Comparison of ENCODE assay signal across 12 mouse cellular contexts in genomic region chr8:49696709-49697108, GRCm38 (mm10).
"Had no signal": no experiment of that assay in that cellular context is flagged by ENCODE, and none has a peak within 500 bp of the region (broad histone marks: within the 10 kb centered on the region; RNA-seq: fewer than 3 reads in every experiment).

No protein-coding gene starts in this region.

- H3K27ac ChIP-seq: limb, embryonic 10.5 days; liver, embryonic 13.5 days; lung, embryonic 15.5 days; midbrain, embryonic 13.5 days; neural tube, embryonic 15.5 days; stomach, postnatal 0 days had no signal

- H3K27me3 ChIP-seq: liver, embryonic 13.5 days; lung, embryonic 15.5 days; midbrain, embryonic 13.5 days; neural tube, embryonic 15.5 days had no signal

- H3K4me3 ChIP-seq: limb, embryonic 10.5 days; liver, embryonic 13.5 days; lung, embryonic 15.5 days; midbrain, embryonic 13.5 days; neural tube, embryonic 15.5 days had no signal

- DNase-seq: kidney, adult 18-20 months; liver, embryonic 13.5 days; liver, postnatal 0 days; lung, postnatal 14 days; right cerebral cortex, adult 18-20 months; right cerebral cortex, postnatal 25 days; thymus, postnatal 4 days had no signal

- H3K4me1 ChIP-seq: liver, embryonic 13.5 days; lung, embryonic 15.5 days; midbrain, embryonic 13.5 days; neural tube, embryonic 15.5 days had no signal

- H3K9ac ChIP-seq: liver, embryonic 13.5 days; liver, postnatal 0 days; lung, embryonic 15.5 days; midbrain, embryonic 13.5 days; neural tube, embryonic 15.5 days had no signal

- H3K36me3 ChIP-seq: limb, embryonic 10.5 days; liver, embryonic 13.5 days; lung, embryonic 15.5 days; midbrain, embryonic 13.5 days; neural tube, embryonic 15.5 days had no signal
